Mouse (Mus musculus): ENCODE data around the gene Trap1.
"Not testable (repeated sequence)": the region's sequence is repeated elsewhere in the genome, so short reads cannot be mapped to it uniquely, and the experiment has no call there.

The Trap1 gene

GRCm38 (mm10) chr16:4035575-4035974 lies 42.1 kb downstream of the Trap1 start:
- DNase-seq: no peak

GRCm38 (mm10) chr16:4034476-4034875 lies 43.2 kb downstream of the Trap1 start:
- DNase-seq: no peak

DNA sequence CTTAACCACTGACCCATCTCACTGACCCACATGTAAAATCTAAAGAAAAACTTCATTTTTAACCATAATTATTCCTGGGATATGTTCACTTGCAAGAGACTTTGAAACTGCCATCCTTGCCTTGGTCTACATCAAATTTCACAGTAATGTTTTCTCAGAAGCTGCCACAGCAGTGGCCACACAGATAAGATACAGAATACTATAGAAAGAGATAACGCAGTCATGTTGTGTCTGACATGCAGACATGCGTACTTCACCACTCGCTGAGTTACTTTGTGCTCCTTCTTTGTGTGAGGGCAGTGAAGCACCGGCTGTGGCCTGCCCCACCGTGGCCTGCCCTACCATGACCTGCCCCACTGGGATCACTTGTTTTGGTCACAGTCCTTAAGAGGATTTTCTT lies 43.7 kb downstream of the Trap1 start:
- no peak for DNase-seq

DNA sequence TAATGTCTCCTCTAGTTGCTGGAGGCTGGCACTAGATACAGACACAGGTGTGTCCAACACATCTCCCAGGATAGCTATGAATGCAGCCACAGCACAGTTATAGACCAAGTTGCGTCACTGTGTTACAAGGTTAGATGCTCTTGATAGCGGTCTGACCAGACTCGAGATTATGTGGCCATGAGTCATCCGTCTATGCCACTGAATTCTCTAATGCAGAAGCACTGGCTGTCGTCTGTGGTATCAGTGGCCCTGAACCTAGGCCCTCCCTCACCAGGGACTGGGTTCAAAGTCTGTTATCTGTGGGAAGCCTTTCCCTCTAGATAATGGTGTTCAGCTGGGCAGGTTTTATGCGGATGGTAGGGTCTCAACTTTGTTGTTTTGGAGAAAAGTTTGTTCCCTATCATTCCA lies 45.3 kb downstream of the Trap1 start:
- no peak for DNase-seq

- no peak for DNase-seq
Measured at GRCm38 (mm10) chr16:4031441-4032274, 46.0 kb downstream of the Trap1 start.

DNA sequence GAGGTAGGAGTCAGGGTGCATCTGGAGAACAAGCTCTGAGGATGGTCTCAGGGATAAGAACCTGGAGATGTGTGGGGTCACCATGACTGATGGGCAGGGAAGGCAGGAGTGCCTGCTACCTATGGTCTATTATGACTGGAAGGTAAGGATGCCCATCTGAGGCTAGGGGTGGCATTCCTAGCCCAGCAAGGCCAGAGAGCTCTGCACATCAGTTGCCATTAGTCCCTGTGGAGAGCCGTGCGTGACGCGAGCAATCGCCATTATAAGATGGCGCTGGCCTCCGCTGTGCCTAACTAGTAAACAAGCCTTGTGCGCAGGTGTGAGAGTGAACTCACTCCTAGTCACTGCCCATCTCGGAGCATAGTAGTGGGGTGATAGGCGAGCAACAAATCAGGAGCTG lies 47.1 kb downstream of the Trap1 start:
- DNase-seq: no peak

GRCm38 (mm10) chr16:4029371-4029841 lies 48.2 kb downstream of the Trap1 start:
- DNase-seq: peak; percentile 21

DNA sequence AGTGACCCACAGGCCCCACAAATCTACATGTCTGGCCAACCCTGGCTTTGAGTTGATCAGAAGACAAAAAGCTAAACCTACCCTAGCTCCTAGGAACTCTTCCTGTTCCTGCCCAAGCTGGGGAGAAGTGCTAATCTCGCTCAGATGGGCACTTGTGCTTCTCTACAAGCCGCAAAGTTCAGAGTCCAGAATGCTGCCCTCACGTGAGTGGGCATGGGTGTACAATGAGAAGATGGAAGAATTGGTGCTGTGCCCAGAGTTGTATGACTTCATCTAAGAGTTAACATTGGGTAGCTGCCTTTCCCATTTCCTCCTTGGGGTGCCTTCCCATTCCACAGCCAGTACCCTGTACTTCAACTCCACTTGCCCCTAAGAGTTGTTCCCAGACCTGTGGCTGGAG lies 50.4 kb downstream of the Trap1 start:
- DNase-seq: no peak

- no peak for DNase-seq
Measured at GRCm38 (mm10) chr16:4026672-4027071, 51.0 kb downstream of the Trap1 start.

GRCm38 (mm10) chr16:4022719-4023118 lies 54.9 kb downstream of the Trap1 start:
- DNase-seq: no peak

GRCm38 (mm10) chr16:4021241-4021640 lies 56.4 kb downstream of the Trap1 start:
- DNase-seq: no peak

DNA sequence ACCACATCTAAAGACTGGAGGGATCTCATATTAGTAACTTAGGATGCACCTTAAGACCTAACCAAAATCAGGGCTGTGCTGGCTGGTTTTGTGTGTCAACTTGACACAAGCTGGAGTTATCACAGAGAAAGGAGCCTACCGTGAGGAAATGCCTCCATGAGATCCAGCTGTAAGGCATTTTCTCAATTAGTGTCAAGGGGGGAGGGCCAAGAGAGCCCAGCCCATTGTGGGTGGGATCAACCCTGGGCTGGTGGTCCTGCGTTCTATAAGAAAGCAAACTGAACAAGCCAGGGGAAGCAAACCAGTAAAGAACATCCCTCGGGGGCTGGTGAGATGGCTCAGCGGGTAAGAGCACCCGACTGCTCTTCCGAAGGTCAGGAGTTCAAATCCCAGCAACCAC lies 60.2 kb downstream of the Trap1 start:
- DNase-seq: not testable (repeated sequence)

- not testable (repeated sequence) for DNase-seq
Measured at GRCm38 (mm10) chr16:4016786-4017185, 60.8 kb downstream of the Trap1 start.

DNA sequence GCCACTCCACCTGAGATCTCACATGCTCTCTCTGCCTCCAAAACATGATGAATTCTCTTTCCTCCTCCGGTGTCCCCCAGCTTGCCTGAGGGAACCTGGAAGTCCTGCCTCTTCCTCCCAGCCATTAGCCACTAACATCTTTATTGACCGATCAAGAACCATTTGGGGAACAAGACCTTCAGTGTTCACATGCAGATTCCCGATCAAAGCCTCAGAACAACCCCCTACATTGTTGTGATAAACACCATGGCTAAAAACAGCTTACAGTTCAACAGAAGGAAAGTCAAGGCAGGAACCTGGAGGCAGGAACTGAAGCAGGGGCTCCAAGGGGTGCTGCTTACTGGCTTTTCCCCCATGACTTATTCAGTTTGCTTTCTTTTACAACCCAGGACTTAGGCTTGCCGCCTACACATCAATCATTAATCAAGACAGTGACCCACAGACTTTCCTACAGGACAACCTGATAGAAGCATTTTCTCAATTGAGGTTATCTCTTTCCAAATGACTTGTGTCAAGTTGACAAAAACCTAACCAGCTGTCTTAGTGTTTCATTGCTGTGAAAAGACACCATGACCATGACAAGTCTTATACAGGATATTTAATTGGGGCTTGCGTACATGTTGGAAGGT lies 63.5 kb downstream of the Trap1 start:
- no peak for DNase-seq

DNA sequence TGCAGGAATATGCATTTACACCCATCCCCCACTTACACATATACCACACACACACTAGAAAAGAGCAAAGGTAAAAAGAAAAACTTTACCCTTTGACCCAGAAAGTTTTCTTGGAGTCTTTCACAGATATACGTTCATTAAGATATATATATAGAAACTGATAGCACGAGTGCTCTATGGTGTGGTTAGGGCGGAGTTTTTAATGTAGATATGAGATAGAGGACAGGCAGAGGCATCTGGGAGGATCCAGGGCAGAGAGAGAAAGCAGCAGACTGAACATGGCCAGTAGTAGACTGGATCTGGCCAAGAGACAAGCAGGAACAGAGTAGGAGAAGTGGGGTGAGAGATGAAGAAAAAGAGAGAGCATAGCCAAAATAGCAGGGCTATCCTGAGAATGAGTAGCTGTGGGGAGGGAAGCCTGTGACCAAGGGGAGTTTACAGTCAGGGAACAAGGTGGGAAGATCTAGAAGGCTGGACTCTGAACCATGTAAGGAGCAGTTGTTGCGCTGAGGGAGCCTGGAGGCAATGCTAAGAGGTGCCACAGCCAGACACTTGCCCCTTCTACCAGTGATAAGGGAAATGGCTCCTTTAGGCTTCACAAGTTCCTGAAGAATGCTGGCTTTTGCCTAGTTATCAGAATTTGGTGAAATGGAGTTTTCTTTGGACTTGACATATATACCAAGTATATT lies 64.6 kb downstream of the Trap1 start:
- no peak for DNase-seq

GRCm38 (mm10) chr16:4003489-4004398 lies 73.9 kb downstream of the Trap1 start, which contains the start of gene Slx4:
Slx4 (minus strand) TSS chr16:4003770.
- peak; percentile 98 for DNase-seq

Data from retina, postnatal 1 day (tissue).